Mouse (Mus musculus) spleen, postnatal 10 days (tissue): Measurements from ENCODE around the gene Stx16.
A peak's percentile ranks its signal among the peaks of the same experiment; 100 is the strongest.

Experiments
- DNase-seq, 2 experiments: peaks; one replicate each; pipeline ENCODE4 v3.0.0; 2021 to 2022; ENCODE audit warnings: low spot score in 2 of 2

Gene Stx16

DNA sequence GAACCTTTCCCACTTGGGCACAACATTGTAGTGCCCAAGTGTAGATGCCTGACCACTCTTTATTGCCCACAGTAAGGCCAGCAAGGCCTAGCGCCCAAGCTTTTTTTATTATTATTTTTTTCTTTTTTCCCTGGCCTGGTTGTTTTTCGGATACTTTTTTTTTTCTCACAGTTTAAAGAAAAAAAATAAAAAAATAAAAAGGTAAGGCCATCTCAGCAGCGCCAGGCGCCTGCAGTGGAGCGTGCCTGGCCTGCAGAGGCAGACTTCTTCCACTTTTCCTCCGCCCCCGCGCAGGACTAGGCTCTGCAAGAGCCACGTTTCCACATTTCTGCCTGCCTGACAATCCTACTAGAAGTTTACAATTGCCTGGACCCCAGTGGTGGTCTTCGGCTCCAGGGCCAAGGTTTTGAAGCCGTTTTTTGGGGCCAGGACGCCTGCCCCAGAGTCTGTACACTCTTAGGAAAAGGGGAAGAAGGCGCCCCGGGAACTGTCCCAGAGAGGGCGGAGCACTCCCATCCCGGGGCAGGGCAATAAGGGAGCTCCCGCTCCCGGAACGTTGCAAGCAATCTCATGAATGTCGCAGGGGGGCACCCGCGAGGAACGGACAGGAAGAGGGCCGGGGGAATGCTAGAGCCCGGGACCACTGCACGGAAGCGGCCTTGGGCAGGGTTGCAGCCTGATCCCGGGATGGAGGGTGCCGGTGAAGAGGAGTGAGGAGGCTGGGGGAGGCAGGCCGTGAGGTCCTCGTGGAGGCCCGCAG lies at the start of gene Stx16:
TSS of gene Stx16 (plus strand) at position 636 of the 760 bp plus-strand sequence.
- DNase-seq, result peak; percentile 85 to 87

DNA sequence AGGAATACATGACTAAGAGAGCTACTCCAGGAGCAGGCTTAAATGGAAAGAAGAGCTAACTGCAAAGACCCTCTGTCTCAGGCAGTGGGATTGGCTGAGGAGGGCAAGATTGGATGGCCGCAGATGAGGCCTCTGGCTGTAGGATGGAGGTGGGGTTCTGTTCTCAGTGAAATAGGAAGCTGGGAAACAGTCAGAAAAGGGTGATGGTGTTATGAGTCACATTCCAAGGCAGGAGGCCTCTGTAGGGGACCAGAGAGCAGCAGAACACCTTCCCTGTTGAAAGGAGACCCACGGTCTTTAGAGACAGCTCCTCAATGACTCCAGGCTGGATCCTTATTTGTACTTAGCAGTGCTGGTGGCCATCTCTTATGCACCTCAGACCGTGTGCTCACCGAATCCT lies 49.7 kb upstream of the Stx16 start:
- no peak for DNase-seq

DNA sequence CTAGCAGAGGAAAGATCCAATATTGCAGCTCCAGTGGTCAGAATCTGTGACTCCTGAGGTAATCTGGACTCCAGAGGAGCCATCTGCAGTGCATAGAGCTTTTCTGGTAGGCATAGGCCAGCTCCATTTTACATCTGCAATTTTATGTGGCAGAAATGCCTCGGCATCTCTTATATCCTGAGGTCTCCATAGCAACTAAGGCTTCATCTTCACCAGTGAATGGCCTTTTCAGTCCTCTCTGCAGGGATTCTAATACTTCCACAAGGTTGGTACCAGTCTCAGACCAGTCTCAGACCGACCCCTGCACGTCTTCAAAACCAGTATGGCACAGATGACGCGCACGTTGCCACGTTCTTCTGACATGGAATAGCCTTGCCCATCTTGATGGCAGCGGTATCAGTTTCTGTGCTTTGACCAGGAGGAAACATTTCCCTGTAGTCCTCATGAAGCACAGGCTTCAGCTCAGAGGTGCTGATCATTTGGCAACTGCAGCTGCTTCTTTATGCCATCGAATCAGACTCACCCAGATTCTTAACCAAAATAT lies 42.8 kb upstream of the Stx16 start:
- DNase-seq, result peak in 1 of 2 experiments; percentile 4

DNA sequence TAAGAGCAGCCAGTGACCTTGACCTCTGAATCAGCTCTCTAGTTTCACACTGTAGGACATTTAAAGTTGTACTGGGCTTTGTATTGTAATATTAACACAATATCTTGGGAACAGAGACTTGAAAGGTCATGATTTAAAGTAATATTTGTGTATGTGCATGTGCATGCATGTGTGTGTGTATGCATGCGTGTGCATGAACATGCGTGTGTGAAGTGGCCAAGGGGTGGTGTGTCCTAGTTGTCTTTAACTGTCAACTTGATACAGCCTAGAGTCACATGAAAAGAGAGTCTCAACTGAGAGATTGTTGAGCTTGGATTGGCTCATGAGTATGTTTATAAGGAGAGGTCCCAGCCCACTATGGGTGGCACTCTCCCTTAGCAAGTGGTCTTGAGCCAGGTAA lies 28.5 kb upstream of the Stx16 start:
- DNase-seq, result no peak

DNA sequence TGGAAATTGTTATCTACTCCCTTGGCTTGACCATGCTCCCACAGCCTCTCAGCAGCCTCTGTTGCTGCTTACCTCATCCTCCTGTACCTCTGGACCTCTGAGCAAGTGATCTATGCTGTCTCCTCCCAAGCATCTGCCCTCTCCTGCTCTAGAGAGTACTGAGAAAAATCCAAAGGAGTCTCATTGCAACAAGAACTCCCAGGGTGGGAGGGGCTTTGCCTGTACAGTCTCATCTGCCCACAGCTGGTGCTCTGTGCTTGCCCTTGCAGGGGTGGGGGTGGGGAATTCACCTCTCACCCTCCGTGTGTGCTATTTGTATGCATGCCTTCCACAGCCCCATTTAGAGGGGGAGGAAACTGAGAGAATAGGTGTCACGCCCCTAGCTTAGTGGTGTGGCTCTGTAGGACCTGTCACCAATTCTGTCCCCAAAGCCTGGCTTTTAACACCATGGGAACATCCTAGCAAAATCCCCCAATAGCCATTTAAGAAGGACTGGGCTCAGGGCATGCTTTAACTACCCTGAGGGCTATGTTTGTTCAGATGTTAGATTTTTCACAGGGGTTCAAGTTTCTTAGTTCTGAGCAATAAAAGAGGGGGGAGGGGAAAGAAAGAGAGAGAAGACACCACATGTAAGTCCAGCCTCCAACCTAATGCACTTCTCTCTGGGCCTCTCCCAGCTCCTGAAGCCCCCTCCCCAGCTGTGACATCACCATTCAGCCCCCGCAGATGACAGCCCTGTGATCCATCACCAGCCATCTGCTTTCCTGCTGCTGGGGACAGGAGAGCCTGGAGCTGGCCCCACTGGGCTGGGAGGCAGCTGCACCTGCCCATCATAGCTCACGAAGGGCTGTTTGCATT lies 26.4 kb upstream of the Stx16 start:
- peak in 1 of 2 experiments; percentile 7 for DNase-seq

DNA sequence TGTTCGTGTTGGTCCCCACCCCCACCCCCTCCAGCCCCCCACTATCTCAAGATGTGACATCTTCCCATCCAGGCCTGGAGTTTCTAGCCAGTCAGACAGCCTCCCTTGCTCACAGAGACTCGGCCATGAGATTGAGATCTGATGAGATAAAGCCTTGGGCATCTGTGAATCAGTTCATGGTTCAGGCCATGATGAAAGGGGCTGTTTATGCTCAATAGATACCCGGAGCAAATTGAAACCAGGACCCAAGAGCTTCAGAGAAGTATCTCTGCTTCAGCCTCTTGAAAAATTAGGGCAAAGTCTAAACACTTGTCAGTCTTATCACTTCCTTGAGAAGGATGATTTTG lies 25.8 kb upstream of the Stx16 start:
- DNase-seq, result peak in 1 of 2 experiments; percentile 1

DNA sequence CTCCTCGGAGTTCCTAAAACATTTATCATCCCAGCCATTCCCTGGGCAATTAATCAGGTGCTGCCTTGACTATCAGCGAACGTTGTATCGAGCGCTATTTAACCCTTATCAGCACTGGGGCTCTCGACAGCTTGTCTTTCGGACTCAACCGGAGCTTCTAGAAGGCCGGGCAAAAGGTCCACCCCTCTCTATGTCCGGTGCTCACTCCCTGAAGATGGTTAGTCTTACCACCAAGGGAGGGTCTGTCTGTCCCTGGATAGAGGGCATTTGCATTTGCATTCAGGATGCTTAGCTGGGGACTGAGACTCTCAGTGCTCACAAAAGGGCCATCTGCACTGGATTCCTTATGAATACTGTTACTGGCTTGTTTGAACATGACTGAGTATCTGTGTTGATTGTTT lies 25.0 kb upstream of the Stx16 start:
- peak in 1 of 2 experiments; percentile 5 for DNase-seq

DNA sequence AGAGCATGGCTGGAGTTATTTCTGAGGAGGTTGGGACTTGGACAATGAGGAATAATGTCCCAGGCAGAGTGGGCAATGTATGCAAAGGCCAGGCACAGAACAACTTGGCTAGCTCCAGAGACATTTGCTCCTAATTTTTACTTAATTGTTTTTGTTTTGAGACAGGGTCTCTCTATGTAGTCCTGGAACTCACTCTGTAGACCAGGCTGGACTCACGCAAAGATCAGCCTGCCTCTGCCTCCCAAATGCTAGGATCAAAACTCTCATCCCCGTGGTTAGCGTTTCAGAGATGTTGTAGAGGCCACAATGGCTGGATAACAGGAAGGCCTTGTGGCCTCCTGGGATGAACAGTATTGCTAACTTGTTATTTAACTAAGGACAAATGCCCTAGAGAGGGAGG lies 21.6 kb upstream of the Stx16 start:
- no peak for DNase-seq

DNA sequence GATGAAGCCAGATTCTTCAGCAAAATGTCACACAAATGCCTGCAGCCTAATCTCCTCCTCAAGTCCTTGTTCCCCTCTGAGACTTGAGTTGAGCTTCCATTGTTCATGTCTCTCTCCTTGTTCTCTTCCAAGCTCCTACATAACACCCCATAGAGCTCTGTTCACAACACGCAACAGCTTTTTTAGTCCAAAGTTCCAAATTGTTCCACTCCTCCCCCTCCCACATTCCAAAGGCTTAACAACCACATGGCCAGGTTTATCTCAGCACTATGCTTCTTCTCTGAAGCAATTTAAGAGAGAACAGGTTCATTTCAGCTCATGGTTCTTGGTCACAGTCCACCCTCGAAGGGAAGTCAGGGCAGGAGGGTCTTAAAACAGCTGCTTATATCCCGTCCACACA lies 18.4 kb upstream of the Stx16 start:
- no peak for DNase-seq

DNA sequence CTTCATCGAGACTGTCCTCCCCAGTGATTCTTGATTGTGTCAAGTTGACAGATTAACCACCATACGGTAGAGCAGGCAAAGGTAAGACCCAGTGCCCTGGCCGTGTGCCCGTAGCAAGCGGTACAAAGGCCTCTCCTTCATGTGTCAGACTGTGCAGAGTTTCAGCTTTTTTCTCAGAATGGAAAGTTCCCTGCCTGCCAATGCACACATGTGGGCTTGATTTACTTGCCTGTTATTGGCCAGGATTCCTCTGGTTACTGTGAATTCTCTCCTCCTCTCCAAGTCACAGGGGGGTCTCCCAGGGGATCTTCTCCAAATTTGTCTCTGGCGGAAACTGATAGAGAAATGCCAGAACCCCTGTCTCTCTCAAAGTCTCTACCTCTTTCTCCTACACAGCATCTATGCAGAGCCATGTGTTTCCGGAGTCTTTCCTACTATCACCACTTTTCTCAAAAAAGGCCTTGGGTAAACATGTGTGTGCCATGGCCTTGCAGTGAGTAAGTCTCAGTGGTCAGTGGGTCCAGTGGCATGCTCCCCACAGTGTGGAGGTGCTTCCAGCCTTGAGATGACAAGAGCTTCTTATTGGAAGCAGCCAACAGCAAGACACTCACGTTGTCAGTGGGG lies 17.7 kb upstream of the Stx16 start:
- no peak for DNase-seq

DNA sequence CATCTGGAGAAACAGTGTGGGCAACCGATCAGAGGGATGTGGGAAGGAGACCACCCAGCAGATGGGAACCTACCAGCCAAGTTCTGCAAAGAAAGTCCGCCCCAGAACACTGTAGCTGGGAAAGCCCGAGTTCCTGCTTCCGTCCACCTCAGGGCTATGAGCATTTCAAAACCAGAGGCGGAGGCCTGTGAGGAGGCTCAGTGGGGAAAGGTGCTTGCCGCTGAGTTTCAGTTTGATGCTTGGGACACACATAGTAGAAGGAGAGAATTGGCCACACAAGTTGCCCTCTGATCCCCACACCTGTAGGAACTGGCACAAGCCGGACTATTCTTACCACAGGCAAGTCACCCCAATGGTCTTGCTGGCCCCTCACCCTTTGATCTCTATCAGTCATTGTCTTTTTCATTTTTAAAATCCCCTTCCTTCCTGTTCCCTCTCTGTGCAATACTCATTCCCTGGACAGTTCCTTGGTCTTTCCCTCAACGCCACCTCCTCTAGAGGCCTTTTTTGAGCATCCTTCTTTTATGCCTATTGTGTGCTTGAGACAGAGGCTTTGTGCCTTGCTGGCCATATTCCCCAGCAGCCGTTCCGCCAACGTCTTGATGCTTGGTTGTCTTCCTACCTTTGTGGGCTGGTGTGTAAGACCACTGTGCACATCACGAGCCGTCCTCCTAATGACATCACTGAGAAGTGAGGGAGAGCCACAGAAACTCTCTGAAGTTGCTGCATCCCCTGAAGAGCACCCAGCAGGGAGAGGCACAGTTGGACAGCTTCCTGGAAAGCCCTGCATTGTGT lies 16.3 kb upstream of the Stx16 start:
- DNase-seq, result peak in 1 of 2 experiments; percentile 1

DNA sequence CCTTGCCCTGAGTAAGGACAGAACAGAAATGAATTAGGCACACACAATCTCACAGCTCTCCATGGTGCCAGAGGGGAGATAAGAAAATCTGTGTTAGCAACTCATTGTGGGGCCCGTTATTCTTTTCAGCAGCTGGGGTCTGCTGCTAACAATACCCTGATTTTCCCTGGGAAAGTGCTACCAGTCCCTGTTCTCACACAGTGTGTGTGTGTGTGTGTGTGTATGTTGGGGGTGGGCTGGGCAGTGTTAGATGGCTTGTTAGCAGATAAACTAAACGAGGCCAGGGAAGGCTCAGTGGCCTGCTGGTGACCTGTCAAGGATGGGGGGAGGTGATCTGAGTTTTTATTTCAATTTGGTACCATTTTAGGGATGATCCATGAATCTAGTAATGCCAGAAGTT lies 14.9 kb upstream of the Stx16 start:
- DNase-seq, result peak in 1 of 2 experiments; percentile 5

DNA sequence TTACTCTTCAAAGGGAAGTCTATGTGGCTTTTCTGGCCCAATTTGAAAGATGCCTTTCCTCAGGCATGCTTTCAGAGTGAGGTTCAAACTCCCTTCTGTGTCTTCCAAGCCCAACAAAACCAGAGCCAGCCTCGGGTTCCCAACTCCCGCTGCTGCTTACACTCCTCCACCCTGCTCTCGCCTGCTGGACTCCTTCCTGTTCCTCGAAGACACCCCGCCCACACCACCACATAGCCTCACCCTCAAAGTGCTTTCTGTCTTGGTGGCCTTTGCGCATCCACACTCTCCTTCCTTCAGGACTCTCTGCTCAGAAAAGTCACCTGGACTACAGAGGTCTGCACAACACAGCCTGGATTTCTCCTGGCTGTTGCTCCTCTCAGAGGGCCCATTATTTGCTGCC lies 13.0 kb upstream of the Stx16 start:
- DNase-seq, result no peak

DNA sequence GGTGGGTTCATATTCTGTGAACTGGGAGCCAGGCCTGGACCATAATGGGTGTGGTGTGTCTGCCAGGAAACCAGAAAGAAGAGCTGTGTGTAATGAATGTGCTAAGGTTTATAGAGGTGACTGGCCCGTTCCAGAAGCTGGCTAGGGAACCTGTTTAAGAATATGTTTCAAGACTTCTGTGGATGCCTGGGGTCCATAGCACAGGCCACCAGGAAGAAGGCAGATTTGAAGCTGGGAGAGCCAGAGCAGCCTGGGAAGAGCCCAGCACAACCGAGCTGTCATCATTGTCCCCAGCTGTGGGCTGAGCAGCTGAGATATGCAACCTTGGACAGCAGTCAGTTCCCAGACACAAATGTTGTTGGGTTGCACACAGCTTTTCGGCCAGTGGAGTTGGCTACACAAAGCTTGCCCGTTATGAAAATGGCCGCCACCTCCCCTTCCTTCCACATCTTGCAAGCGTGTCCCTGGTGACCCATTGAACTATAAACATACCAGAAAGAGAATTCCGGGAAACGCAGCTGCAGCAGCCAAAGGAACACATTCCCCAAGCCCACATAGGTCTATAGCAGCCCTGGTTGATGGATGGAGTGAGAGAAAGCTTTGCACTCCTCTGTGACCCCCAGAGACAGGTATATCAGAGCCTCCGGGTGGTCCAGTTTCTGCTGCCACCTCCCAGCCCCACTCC lies 12.4 kb upstream of the Stx16 start:
- DNase-seq, result no peak

DNA sequence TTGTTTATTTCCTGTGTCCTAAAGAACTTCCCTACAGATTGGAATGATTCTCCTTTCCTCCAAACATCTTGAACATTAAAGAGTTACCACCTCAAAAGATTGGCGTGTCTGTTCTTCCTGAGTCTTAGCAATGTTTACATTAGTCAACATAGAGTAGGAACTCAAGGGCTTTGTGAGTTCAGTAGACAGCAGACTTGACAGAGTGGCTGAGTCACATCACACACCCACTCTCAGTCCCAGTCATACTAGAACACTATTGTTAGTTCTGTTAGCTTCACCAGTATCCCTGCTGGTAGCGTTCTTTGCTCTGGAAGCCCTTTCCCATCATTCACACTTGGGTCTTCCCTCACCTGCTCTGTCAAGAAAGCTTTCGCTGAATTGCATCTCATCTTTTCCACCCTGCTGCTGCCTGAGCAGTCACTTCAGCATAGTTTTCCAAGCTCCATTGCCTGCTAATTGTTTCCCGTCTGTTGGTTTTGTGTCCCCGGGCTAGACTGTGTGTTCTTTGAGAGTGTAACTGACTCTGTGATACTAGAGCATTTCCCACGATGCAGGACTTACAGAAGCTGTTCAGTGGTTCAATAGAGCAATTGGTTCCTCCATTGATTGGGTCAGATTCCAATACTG lies 8.2 kb upstream of the Stx16 start:
- no peak for DNase-seq

DNA sequence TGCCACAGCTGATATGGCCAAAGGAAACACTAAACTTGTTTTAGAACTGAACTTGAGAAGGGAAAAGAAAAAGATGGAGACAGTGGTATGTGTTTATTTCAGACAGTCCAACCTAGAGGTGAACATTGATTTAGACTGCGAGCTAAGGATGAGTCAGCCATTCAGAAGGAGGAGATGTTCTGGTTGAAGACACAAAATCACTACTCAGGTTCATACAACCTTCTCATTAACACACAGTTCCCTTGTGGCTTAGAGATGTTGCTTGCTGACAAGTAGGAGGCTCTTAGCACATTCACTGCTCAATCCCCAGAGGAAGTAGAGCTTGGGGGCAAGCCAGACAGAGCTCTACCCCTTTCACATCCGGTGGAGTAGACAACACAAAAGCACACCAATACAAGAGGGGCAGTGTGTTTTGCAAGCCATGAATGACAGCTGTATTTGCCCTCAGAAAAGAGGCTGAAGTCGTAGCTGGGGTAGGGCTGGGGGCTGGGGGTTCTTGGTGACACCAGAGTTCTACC lies 6.5 kb upstream of the Stx16 start:
- no peak for DNase-seq

DNA sequence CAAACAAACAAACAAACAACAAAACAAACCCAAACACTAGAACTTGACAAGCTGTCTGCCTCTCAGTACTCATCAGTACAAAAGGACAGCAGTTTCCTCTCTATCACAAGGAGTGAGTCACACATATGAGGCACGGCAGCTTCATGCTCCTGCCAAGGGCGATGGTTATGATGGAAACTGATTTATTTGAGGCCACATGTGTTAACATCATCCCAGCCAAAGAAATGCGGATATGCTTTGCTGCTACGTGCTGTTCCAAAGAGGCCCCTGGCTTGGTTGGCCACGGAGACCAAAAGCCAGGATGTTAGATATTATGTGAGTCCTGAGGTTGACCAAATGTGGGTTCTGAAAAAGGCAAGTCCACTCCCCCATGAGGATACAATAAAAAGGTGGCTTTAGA lies 4.7 kb upstream of the Stx16 start:
- DNase-seq, result no peak

DNA sequence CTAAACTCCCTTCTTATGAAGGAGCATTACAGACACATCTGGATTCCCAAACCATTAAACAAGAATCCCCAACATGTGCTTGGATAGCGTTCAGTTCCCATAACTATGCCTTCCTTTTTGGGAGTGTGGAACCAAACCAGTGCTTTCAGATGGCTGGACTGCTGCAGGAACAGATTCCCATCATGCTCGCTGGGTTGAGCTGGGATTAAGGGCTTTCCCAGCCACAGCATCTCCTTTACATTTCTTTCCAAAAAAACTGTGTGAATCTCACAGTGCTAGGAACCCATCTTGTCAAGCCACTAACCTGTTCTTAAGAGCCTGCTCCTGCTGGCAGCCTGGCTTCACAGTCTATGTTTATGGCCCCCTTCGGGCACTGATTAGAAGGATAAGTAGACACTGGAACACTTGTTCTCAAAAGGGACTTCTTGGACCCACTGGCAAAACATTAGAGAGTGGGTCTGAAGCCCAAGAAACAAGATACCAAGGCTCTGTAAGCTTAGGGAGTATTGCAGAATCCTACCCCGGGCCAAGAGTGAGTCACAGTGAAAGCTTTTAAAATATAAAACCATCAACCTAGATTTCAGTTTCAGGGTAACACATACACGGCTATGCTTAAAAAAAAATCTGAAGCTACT lies 2.8 kb upstream of the Stx16 start:
- no peak for DNase-seq

DNA sequence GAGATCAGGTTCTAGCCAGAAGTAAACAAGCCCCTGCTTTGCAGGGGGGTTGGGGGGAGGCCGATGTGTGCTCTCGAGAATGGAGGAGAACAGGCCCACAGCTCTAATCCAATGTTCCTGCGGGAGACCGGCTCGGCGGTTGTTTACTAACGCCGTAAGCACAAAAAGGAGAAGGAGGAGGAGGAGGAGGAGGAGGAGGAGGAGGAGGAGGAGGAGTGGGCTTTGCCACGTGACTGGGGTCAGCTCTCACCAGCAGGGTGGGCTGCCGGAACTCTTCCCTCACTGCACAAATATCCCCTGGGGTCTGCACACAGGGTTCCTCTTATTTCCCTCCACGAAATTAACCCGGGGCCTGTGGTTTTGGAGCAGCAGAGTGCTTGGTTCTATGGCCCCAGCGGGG lies 1.5 kb upstream of the Stx16 start:
- DNase-seq, result no peak

DNA sequence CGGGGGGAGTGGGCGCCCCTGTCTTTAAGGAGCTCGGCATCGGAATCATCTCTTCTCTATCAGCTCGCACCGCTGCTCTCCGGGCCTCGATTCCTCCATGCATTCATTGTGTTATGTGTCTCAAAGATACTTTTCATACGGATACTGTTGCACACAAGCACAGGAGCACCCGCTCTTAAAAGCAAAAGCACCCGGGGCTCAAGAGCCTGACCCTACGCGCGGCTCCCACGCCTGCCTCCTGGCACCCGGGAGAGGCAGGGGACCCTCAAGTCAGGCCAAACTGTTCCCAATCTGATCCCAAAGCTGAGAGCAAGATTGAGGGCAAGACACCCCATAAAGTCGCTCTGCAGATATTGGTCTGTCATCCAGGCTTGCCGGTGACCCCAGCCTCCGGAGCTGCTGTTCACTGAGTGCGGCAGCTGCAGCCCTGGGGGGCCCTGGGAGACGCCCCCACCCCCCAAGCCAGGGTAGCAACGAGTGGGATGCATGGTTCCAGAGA lies 987 bp upstream of the Stx16 start:
- DNase-seq, result peak; percentile 17 to 24
